Mouse (Mus musculus) spleen, postnatal 14 days (tissue): ENCODE measurements around the gene Gm21981.

Source experiments
- DNase-seq, 2 experiments: peaks; one replicate each; pipeline ENCODE4 v3.0.0; 2021 to 2022; ENCODE audit warnings: low spot score in 2 of 2

The Gm21981 gene

DNA sequence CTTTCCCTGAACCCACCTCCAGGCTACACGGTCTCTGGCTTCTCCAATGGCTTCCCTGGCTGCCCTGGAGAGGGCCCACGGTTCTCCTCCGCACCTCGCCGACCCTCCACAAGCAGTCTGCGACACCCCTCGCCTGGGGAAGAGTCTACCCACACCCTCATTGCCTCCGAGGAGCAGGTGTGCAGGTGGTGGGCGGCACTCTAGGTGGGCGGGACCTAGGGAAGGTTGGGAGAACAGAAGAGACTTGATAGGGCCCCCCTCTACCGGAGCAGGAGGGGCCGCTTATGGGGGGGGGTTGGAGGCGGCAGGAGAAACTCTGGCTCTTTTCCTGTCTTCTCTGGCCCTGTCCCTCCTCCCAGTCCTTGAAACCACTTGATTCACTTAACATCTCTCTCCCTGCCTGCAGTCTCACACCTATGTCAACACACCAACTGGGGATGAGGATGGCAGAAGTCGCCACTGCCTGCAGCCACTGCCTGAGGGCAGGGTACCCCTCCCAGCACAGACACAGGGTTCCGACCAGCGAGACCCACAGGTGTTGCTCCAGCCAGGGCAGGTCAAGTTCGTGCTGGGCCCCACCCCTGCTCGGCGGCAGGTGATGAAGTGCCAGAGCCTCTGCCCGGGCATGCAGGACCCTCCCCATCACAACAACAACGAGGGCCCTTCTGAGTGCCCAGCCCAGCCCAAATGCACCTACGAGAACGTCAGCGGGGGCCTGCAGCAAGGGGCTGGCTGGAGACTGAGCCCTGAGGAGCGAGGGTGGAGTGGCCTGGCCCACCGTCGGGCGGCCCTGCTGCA is 8.5 kb upstream of the Gm21981 start:
- DNase-seq = no peak

DNA sequence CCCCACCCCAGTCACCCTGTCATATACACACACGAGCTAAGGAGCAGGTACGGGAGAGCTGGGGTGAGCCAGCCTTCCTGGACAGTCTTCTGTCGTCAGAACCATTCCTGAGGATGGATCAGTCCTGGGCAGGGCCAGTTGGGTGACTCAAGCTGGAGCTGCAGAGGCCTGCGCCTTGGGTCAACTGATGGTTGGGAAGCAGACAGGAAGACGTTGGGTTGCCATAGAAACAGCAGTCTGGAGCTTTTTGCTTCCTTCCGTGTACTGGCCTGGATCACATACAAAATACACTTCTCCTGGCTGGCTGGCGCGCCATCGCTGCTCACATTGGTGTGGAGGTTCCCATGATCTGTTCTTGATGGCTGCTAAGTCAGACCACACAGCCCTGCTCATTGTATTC is 7.5 kb upstream of the Gm21981 start:
- DNase-seq = no peak

DNA sequence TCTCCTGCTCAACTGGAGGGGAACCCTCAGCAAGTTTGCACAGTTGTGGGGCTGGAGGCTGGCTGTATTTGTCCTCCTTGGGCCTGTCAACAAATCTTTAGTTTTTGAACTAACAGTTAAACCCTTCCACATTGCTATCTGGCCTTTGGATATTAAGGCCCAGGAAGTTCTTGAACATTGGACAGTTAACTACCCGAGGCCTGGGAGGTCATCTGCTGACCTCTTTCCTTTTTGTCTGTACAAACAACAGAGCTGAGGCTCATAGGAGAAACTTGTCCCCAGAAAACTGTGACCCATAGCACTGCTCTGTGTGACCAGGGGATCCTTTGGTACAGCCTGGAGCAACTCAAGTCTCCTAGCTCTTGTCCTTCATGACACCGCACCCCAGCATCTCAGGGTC is 4.8 kb upstream of the Gm21981 start:
- no peak for DNase-seq

DNA sequence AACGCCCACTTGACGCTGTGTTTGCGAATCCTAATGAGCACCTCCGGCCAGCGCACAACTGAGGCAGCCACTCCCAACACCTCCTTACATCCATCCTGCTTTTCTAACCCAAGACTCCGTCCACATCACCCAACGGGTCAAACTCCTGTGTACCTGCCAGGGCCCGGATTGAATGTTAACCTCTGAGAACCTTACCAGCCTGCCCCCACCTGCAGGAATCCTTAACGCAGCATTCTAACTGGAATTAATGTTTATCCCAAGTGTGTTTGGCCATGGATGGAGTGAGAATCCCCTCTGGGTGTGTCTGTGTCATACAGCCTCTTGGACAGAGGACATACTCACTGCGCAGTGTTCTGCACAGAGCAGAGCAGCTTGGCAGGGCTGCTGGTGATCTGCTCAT is 3.9 kb upstream of the Gm21981 start:
- no peak for DNase-seq

DNA sequence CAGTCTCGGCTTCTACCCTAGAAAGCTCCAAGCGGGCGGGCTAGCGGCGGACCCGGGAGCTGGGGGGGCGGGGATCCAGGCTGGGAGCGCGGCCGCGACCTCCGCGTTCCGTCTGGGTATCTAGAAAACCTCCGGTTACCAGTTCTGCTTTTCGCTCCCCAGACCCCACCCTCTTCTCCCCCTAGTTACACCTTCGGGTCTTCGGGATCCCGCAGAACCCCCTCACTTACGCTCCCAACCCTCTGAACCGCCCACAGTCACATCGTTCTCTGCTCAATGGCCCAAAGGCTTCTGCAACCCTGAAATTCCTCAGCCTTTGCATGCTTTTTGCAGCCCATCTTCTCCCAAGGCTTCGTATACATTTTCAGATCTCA is 1.1 kb upstream of the Gm21981 start:
- DNase-seq = no peak

DNA sequence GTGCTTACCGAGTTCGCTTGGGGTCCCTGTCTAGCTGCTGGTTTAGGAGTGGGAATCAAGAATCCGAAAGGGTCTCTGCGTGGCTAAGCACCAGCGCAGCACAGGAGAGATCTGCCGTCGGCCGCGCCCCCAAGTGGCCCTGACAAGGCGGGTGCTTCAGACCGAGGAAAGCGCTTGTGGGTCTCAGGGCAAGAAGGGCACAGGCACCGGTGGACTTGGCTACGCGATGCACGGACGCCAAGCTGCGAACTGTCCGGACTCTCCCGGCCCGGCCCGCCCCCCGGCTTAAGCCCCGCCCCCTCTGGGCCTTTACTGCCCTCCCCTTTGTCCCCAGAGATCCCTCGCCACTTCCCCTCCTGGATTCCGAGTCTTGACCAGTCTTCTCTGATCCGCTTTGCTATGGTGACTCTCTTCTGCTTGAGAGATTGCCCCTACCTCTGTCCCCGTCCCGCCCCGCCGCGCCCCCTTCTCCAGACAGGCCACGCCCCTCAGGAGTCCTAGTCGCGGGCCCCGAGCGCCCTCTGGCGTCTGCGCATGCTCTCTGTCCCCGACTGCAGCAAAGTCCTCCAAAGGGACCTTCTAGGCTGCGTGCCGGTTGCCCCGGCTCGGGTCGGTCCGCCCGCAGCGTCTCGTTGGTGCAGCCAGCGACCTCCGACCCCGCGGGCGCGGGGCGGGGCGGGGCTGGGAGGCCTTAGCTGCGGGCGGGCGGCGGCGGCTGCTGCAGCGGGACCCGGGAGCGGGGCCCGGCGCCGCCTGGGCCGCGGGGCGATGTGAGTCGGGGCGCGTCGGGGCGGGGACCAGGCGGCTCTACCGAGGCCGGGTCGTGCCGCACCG is 465 bp upstream of the Gm21981 start, which contains the start of gene Prickle4:
TSS of gene Prickle4 (minus strand) at position 234 of the 834 bp plus-strand sequence.
- DNase-seq = peak; percentile 89 to 95

DNA sequence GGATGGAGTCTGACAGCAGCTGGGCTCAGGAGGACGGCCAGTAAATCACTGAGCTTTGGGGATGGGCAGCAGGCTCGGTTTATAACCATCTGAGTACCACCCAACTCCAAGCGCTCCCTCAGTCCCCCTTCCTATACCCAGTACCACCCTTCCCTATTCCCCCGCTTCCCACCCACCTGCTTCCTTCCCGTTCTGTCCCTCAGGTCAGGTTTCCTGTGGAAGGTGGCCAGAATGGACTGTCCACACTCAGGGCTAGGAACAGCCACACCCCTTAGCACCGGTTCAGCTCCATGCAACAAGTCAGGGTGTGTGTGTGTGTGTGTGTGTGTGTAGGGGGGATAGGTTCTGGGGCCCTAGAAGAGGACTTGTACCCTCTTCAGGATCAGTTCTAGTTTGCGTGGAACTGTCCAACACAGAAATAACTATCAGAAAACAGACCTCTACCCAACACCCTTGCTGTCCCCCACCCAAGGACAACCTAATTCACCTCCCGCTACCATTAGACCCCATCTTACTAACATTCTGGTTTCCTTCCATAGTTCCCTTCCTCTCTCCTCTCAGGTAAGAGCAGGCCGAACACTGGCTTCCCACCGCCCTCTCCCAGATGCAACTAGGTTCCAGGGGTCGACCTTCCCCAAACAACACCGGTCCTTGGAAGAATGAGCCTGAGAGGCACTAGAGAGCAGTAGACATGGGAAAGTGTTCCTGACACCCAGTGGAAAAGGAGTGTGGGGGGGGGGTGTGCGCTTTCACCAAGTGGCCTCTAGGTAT is 399 bp downstream of the Gm21981 start:
- no peak for DNase-seq

DNA sequence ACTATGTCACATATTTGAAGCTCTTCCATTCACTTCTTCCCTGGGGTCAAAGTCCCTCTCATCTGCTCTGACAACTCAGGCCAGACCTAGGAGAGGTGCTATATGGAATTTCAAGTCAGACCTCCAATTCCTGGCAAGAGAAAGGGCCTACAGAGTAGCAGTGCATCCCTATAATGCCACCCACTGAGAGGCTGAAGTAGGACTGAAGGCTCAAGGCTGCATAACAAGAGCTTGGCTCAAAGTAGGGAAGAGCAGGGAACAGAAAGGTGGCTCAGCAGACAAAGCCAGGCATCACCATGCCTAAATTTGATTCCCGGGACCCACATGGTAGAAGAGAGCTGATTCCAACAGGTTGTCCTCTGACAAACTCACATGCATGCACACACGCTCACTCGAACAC is 2.6 kb downstream of the Gm21981 start:
- no peak for DNase-seq

DNA sequence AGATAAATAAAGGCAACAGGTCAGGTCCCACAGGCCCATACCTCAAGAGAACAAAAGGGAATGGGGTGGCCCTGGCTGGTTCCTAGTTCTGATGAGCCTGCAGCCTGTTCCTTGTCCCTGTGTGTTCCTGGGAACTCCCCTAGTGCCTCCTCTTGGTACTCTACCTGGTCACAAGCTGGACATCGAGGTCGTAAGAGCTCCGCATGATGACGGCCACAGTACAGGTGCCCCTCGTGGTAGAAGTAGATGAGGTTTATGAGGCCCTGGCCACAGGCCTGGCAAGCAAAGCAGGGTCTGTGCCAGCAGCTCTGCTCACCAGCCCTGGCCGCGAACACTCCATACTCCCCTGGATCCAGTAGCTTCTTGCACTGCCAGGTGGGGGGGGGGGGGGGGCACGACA is 4.4 kb downstream of the Gm21981 start:
- no peak for DNase-seq

DNA sequence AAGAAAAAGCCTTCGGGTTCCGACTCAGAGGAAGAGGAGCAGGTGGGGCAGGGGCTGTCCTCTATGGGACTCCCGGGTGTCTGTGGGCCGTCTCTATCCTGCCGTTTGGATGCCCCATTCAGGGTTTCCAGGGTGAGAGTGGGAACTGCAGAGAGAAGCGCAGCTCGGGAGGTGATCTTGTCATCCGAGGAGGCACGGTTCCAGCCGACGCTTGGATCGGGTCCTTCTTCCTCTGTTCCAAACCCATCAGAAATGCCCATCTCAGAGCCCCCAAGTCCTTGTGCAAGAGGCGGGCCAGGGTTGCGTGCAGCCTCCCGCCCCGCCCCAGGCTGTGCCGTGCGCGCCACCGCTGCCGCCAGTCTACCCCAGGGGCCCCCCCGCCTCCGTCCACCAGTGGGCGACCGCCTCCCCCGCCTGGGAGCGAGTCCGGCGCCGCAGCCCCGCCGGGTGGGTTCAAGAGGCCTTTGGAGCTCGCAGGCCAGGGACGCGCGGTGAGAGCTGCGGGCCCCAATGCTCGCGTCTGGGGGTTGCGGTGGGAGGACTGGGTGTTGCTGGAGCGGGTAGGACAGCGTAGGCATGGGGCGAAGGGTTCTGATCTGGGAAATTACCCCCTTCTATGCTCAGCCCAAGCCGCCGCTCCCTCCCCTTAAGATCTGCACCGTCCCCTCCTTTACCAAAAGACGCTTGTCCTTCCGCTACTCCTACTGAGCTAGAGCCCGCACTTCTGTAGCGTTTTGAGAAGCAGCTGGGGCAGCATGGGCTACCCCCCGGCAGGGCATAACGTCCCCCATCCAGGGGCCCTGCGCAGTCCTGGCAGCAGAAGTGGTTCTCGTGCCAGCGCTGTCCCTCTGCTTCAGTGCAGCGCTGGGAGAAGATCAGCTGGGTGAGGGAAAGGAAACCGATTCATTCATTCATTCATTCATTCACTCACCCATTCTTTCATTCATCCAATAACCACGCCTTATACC is 5.4 kb downstream of the Gm21981 start, which contains the start of gene Frs3:
TSS of gene Frs3 (plus strand) at position 423 of the 968 bp plus-strand sequence.
- peak; percentile 33 to 49 for DNase-seq

DNA sequence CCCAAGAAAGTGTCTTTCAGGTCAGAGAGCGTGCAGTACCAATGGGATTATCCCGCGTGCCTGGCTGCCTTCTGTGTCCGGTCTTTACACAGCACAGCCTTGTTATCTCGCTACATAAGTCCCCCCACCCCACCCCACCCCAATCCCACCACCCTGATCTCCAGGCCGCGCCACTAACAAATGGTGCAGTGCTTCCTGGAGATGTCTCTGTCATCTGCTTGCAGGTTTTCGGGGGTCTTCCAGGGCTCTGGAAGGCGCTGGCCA is 6.0 kb downstream of the Gm21981 start, which contains the start of gene Tomm6:
TSS of gene Tomm6 (minus strand) at position 43 of the 264 bp plus-strand sequence.
- DNase-seq = no peak

DNA sequence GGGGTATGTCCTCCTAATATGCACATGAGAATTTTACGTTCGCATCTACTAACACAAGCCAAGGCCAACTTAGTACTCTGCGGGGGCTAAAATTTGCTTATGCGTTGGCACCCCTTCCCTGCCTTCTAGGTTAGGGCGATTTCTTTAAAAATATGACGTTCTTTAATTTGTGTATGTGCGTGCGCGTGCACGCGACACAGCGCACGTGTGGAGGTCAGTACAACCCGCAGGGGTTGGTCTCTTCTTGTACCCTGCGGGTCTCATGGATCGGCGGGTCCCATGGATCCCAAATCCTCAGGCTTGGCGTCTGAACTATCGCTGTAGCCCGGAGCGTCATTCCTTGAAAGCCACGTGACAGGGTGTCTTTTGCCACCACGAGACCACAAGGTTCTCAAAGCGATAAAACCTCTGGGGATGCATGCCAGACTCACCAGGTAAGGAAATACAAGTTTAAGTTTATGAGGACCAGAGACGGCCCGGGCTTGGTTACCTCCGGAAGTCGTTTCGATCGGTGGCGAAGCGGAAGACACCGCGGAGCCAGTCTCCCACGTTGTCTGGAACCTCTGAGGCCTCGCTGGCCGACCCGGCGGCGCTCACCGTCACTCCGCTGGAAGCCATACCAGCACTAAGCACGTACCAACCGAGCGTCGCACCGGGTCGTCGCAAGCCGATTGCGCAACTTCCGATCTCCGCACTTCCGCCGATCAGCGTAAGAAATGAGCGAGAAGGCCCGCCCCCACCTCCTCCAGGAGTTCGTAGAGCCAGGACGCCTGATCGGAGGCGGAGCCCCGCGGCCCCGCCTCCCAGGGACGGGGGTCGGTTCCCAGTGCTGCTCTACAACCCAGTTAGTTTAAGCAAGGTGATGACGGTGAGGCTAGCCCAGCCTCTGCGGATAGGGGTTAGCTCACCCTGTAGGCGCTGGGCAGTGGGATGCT is 6.6 kb downstream of the Gm21981 start:
- DNase-seq = peak; percentile 80 to 88

DNA sequence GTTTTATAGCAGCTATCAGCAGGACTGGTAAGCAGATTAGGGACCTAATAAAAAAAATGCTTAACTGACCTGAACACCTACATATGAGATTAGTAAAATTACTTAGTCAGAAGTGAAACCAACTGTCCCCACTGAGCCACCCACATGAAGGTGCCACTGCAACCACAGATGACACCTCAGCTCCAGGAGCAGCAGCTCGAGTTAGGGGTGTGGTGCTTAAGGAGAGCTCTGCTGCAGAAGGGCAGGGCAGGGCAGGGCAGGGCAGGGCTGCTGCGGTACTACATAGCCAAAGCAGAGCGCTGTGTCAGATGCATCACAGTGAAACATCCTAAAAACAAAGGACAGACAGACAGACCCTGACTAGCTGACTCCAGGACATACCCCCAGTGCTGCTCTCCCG is 11.4 kb downstream of the Gm21981 start:
- no peak for DNase-seq

DNA sequence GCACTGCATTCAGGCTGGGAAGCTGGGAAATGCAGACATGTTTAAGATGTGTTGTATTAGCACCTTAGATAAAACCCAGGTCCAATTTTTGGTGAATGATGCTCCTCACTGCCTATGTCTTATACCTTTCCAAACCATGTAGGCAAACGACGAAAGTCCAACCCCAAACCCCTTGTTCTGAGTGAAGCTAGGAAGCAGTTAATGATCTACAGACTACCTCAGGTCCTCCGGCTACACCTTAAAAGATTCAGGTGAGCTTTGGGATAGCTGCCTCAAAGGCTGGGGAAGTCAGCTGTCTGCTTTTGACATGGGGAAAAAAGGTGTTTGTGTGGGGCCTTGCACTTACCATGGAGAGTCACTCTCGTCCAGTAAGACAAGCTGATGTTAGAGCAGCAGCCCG is 15.6 kb downstream of the Gm21981 start:
- no peak for DNase-seq

DNA sequence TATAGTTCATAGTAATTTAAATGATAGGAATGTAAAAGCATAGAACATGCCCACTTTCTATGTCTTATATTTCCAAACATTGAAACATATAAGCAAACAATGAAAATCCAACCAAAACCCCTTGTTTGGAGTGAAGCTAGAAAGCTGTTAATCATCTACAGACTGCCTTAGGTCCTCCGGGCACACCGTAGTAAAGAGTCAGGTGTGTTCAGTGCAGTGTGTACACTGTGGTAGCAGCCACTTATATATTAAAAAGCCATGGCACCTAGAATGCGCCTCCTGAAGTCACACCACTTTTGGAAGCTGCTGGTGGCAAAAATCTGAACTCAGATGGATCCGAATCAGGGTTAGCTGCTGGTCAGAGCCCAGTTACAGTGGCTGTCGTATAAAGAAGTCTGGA is 16.0 kb downstream of the Gm21981 start:
- DNase-seq = no peak

DNA sequence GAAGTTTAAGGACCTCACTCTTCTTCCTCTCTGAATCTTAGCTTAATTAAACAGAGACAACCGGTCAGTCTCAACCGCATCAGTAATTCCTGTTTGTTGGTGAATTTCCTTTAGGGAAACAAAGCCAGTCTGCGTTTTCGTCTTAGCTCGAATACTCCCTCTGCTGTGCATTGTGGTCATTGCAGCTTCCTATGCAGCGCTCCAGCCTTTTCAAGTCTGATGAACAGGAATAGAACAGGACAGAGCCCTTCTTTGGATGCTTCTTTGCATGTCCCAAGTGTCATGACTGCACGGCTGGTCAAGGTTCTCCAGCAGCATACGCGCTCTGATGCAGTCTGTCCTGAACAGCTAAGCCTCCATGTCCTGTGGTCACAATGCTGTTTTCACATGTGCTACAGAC is 17.7 kb downstream of the Gm21981 start:
- peak in 1 of 2 experiments; percentile 47 for DNase-seq

DNA sequence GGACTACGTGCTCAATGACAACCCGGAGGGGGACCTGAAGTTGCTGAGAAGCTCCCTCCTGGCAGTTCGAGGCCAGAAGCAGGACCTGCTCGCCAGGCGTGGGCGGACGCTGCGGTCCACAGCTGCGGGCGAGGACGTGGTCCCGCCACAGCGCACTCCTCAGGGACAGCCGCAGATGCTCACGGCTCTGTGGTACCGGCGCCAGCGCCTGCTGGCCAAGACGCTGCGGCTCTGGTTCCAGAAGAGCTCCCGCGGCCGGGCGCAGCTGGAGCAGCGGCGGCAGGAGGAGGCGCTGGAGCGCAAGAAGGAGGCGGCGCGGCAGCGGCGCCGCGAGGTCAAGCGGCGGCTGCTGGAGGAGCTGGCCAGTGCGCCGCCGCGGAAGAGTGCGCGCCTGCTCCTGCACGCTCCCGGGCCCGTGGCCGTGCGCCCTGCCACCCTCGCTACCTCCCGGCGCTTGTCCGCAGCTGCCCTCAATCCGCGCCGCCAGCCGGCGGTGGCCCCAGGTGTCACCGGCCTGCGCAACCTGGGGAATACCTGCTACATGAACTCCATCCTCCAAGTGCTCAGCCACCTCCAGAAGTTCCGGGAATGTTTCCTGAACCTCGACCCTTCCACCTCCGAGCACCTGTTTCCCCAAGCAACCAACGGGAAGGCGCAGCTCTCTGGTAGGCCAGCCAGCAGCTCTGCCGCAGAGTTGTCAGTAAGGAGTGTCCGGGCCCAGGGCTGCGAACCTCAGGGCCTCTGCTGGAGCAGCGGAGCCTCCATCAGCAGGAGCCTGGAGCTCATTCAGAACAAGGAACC is 21.7 kb downstream of the Gm21981 start:
- no peak for DNase-seq

DNA sequence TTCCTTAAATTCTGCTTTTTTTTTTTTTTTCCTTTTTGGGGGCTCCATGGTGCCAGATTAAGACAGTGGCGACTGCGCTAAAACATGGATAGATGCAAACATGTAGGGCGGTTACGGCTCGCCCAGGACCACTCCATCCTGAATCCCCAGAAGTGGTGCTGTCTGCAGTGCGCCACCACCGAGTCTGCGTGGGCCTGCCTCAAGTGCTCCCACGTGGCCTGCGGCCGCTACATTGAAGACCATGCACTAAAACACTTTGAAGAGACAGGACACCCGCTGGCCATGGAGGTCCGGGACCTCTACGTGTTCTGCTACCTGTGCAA is 22.3 kb downstream of the Gm21981 start:
- DNase-seq = no peak

DNA sequence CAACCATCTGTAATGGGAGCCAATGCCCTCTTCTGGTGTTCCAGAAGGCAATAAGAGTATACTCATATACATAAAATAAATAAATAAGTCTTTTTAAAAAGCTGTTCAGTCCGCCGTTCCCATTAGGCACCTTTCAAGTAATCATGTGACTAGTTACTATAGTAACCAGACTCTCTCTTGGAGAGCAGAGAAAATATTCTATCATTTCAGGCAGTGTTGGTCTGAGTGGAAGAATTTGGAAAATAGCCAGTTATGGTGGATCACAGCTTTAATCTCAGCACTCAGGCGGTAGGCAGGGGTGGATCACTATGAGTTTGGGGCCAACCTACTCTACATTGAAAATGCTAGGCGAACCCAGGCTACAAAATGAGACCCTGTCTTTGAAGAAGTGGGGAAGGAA is 25.1 kb downstream of the Gm21981 start:
- DNase-seq = no peak
